ENCODE assay signal across 7 mouse cellular contexts in the genomic region with DNA sequence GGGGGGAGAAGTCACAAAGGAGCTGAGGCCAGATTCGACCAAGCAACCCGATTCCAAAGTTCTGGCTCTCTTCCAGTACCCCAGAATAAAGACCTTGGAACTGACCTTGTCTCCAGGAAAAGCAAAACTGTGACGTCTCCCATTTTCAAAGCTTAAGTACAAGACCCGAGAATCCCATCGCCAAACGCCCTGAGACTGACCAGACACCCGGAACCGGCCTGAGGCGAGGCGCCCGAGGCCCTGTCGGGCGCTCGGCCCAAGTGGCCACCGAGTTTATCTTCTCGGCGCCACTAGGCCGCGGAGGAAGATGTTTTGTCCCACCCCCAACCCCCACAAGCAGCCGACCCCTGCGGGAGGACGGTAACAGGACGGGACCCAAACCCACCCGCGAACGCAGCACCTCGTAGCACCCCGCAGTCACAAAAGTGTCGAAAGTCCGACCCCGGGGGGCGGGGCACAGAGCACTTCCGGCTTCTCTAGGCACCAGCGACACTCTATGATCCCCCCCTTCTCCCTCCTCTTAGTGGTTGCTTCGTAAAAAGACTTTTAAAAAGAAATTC. TPM values are rescaled to one million over a fixed set of nuclear protein-coding genes. Genes with fewer than 3 reads are reported as not detected.
DNase-seq lines count a peak whose midpoint lies in the region; ATAC-seq lines count a peak whose summit lies in the region.

Zkscan3 (minus strand) TSS at position 469 of the 560 bp plus-strand sequence.

- peak; percentile 83 to 85 for DNase-seq in adrenal gland, adult 18-20 months (ENCODE audit: low spot score in 2 of 2)
- peak; percentile 92 for DNase-seq in embryo, embryonic 11 days
- DNase-seq in gastrocnemius, postnatal 36 days = peak; percentile 78 to 82
- DNase-seq in left cerebral cortex, postnatal 36 days (ENCODE audit: low spot score in 2 of 2) = peak; percentile 77 to 82
- peak; percentile 98 for DNase-seq in midbrain, embryonic 11.5 days (ENCODE audit: low spot score, missing footprints)
- peak; percentile 64 for DNase-seq in skeletal muscle tissue, adult 2 months (ENCODE audit: low read depth, low spot score)

- peak within 1 kb of the TSS; percentile 87 for H3K9ac ChIP-seq in intestine, embryonic 15.5 days
- H3K9ac ChIP-seq in midbrain, embryonic 11.5 days (ENCODE audit: low read length) = peak within 1 kb of the TSS; percentile 84

- H3K4me1 ChIP-seq in intestine, embryonic 15.5 days (replicated peaks) = 0 out of 2 replicates have a peak, but pooled peaks cover 2% of the 10 kb centered on the region
- peaks cover 10% of the 10 kb centered on the region for H3K4me1 ChIP-seq in midbrain, embryonic 11.5 days (ENCODE audit: control insufficient read depth, insufficient read depth, low read length)

- no peaks in the 10 kb centered on the region for H3K9me3 ChIP-seq in intestine, embryonic 15.5 days
- H3K9me3 ChIP-seq in midbrain, embryonic 11.5 days (ENCODE audit: control insufficient read depth, low read length) = no peaks in the 10 kb centered on the region

- peak within 1 kb of the TSS; percentile 72; the same call in 1 of the 2 replicates for H3K27ac ChIP-seq in intestine, embryonic 15.5 days
- H3K27ac ChIP-seq in midbrain, embryonic 11.5 days (ENCODE audit: low read depth, low read length) = peak within 1 kb of the TSS; percentile 4; the same call in 1 of the 2 replicates

- no peaks in the 10 kb centered on the region for H3K27me3 ChIP-seq in intestine, embryonic 15.5 days (replicated peaks)
- H3K27me3 ChIP-seq in midbrain, embryonic 11.5 days (ENCODE audit: control insufficient read depth, insufficient read depth, low read length) = no peaks in the 10 kb centered on the region

- WGBS in intestine, embryonic 15.5 days = 0% methylated on average over 35 of the region's 35 CpGs
- under 1% methylated on average over 35 of the region's 35 CpGs for WGBS in midbrain, embryonic 11.5 days

- peak within 1 kb of the TSS; percentile 62 for H3K4me2 ChIP-seq in intestine, embryonic 15.5 days (replicated peaks)
- peak within 1 kb of the TSS; percentile 71 for H3K4me2 ChIP-seq in midbrain, embryonic 11.5 days

- no peaks in the 10 kb centered on the region; the same call in 1 of the 2 replicates for H3K36me3 ChIP-seq in intestine, embryonic 15.5 days
- H3K36me3 ChIP-seq in midbrain, embryonic 11.5 days (ENCODE audit: control insufficient read depth, insufficient read depth, low read length) = no peaks in the 10 kb centered on the region

- peak within 1 kb of the TSS; percentile 80 for H3K4me3 ChIP-seq in intestine, embryonic 15.5 days (replicated peaks)
- H3K4me3 ChIP-seq in midbrain, embryonic 11.5 days (ENCODE audit: low read depth, low read length) = peak within 1 kb of the TSS; percentile 68

- intact Hi-C loops in gastrocnemius, postnatal 36 days (cut with DNase I) = loop anchor here (5.0 to 10.0 kb wide), 3 partner anchors 50 to 130 kb away; partner anchors contain the start of genes Gm11273, Zkscan8 and Zscan26
- intact Hi-C loops in left cerebral cortex, postnatal 36 days (cut with DNase I) = loop anchor here (1.0 to 5.0 kb wide), 3 partner anchors 40 to 130 kb away; partner anchors contain the start of genes Gm10065, Zkscan4, Zkscan8 and Zscan12

- ATAC-seq in intestine, embryonic 15.5 days = peak; percentile 96
- peak; percentile 94 for ATAC-seq in midbrain, embryonic 11.5 days (ENCODE audit: low FRiP score)

RNA-seq across cellular contexts. Expression of gene Zkscan3, which starts in this region (rescaled TPM):
- 10 to 100 TPM; 61.1 to 72.4 TPM for total RNA-seq in adrenal gland, adult 18-20 months (2021)
- 10 to 100 TPM; 14.7 to 14.9 TPM for total RNA-seq in gastrocnemius, postnatal 36 days (2021)
- 66.9 and 71.5 TPM in 2 replicates for polyA plus RNA-seq in intestine, embryonic 15.5 days (2015; fragmentation: Nextera tagmentation; extraction: Ambion mirVana)
- total RNA-seq in left cerebral cortex, postnatal 36 days (2021) = 10 to 100 TPM; 30.3 to 45.5 TPM
- 85.4 and 85.9 TPM in 2 replicates for polyA plus RNA-seq in midbrain, embryonic 11.5 days (2014; fragmentation: Nextera tagmentation; extraction: Ambion mirVana)

Comparison
In these comparisons a context has a peak if more than half of its experiments do, and no peak if none do; other contexts are left out.
1. Peak in every context shown above with its lines: DNase-seq, ATAC-seq, H3K4me3 ChIP-seq and H3K27ac ChIP-seq.